Mouse (Mus musculus): Measurements from ENCODE around the gene Art4. TPM values are rescaled to one million over a fixed set of nuclear protein-coding genes. Genes with fewer than 3 reads are reported as not detected.
A peak's percentile ranks its signal among the peaks of the same experiment; 100 is the strongest.

Gene Art4
- polyA plus RNA-seq (2014; fragmentation: Nextera tagmentation; extraction: Ambion mirVana): 1.2 and 2.3 TPM in 2 replicates

GRCm38 (mm10) chr6:136857186-136857872 lies at the start of gene Art4:
Gene Art4 (minus strand): TSS chr6:136857733.
- peaks cover 8% of the 10 kb centered on the region; the same call in 1 of the 2 replicates for H3K4me1 ChIP-seq (ENCODE audit: control insufficient read depth, insufficient read depth, low read length)
- 63% methylated on average over 18 of the region's 18 CpGs for WGBS
- peak; percentile 33 for DNase-seq (ENCODE audit: low spot score)
- H3K9ac ChIP-seq (ENCODE audit: low read length): 0 out of 2 replicates have a peak within 1 kb of the TSS, but pooled peaks have one; percentile 14
- H3K4me2 ChIP-seq (ENCODE audit: low read depth, severe bottlenecking): no peak within 1 kb of the TSS
- H3K9me3 ChIP-seq (ENCODE audit: control insufficient read depth, low read length): no peaks in the 10 kb centered on the region
- no peak within 1 kb of the TSS for H3K27ac ChIP-seq (replicated peaks; ENCODE audit: low read depth, low read length)
- H3K4me3 ChIP-seq (ENCODE audit: low read depth, low read length): no peak within 1 kb of the TSS
- no peaks in the 10 kb centered on the region for H3K27me3 ChIP-seq (ENCODE audit: control insufficient read depth, insufficient read depth, low read length)
- no peak for ATAC-seq (ENCODE audit: insufficient number of reproducible peaks, low FRiP score, low TSS enrichment, low read depth)
- H3K36me3 ChIP-seq (ENCODE audit: control insufficient read depth, insufficient read depth, low read length): no peaks in the 10 kb centered on the region

- H3K27ac ChIP-seq (replicated peaks; ENCODE audit: low read depth, low read length): no peak overlapping the region
- H3K4me1 ChIP-seq (ENCODE audit: control insufficient read depth, insufficient read depth, low read length): no peaks in the 10 kb centered on the region
- ATAC-seq (ENCODE audit: insufficient number of reproducible peaks, low FRiP score, low TSS enrichment, low read depth) (no peak), DNase-seq (ENCODE audit: low spot score) (no peak)
- WGBS: 86% methylated on average over 10 of the region's 10 CpGs
- no peaks in the 10 kb centered on the region for H3K9me3 ChIP-seq (ENCODE audit: control insufficient read depth, low read length)
- H3K4me3 ChIP-seq (ENCODE audit: low read depth, low read length): no peak overlapping the region
- no peak overlapping the region for H3K9ac ChIP-seq (ENCODE audit: low read length)
- H3K27me3 ChIP-seq (ENCODE audit: control insufficient read depth, insufficient read depth, low read length): no peaks in the 10 kb centered on the region
- no peaks in the 10 kb centered on the region for H3K36me3 ChIP-seq (ENCODE audit: control insufficient read depth, insufficient read depth, low read length)
- H3K4me2 ChIP-seq (ENCODE audit: low read depth, severe bottlenecking): no peak overlapping the region
Measured at GRCm38 (mm10) chr6:136906937-136907293, 49.4 kb upstream of the Art4 start.

- H3K27ac ChIP-seq (replicated peaks; ENCODE audit: low read depth, low read length): no peak overlapping the region
- ATAC-seq (ENCODE audit: insufficient number of reproducible peaks, low FRiP score, low TSS enrichment, low read depth): no peak
- WGBS: 86% methylated on average over 19 of the region's 19 CpGs
Measured at GRCm38 (mm10) chr6:136906283-136906936, 48.9 kb upstream of the Art4 start.

GRCm38 (mm10) chr6:136903885-136904470 lies 46.4 kb upstream of the Art4 start:
- Histone ChIP-seq H3K27me3 (ENCODE audit: control insufficient read depth, insufficient read depth, low read length) (no peaks in the 10 kb centered on the region), H3K27ac (replicated peaks; ENCODE audit: low read depth, low read length) (no peak overlapping the region), H3K9me3 (ENCODE audit: control insufficient read depth, low read length) (no peaks in the 10 kb centered on the region), H3K4me3 (ENCODE audit: low read depth, low read length) (no peak overlapping the region), H3K4me1 (ENCODE audit: control insufficient read depth, insufficient read depth, low read length) (no peaks in the 10 kb centered on the region), H3K36me3 (ENCODE audit: control insufficient read depth, insufficient read depth, low read length) (no peaks in the 10 kb centered on the region), H3K4me2 (ENCODE audit: low read depth, severe bottlenecking) (no peak overlapping the region), H3K9ac (ENCODE audit: low read length) (no peak overlapping the region)
- WGBS: 74% methylated on average over 8 of the region's 8 CpGs
- DNase-seq (ENCODE audit: low spot score) (no peak), ATAC-seq (ENCODE audit: insufficient number of reproducible peaks, low FRiP score, low TSS enrichment, low read depth) (no peak)

More at GRCm38 (mm10) chr6:136906283-136906936, 48.9 kb upstream of the Art4 start:
- Histone ChIP-seq H3K4me2 (ENCODE audit: low read depth, severe bottlenecking) (no peak overlapping the region), H3K9ac (ENCODE audit: low read length) (no peak overlapping the region), H3K27me3 (ENCODE audit: control insufficient read depth, insufficient read depth, low read length) (no peaks in the 10 kb centered on the region), H3K36me3 (ENCODE audit: control insufficient read depth, insufficient read depth, low read length) (no peaks in the 10 kb centered on the region), H3K4me3 (ENCODE audit: low read depth, low read length) (no peak overlapping the region), H3K9me3 (ENCODE audit: control insufficient read depth, low read length) (no peaks in the 10 kb centered on the region), H3K4me1 (ENCODE audit: control insufficient read depth, insufficient read depth, low read length) (no peaks in the 10 kb centered on the region)
- no peak for DNase-seq (ENCODE audit: low spot score)

- no peak overlapping the region for H3K4me3 ChIP-seq (ENCODE audit: low read depth, low read length)
- no peak for DNase-seq (ENCODE audit: low spot score)
- WGBS: 93% methylated on average over 9 of the region's 9 CpGs
- no peaks in the 10 kb centered on the region for H3K27me3 ChIP-seq (ENCODE audit: control insufficient read depth, insufficient read depth, low read length)
- no peak overlapping the region for H3K4me2 ChIP-seq (ENCODE audit: low read depth, severe bottlenecking)
- ATAC-seq (ENCODE audit: insufficient number of reproducible peaks, low FRiP score, low TSS enrichment, low read depth): no peak
- no peaks in the 10 kb centered on the region for H3K36me3 ChIP-seq (ENCODE audit: control insufficient read depth, insufficient read depth, low read length)
- no peak overlapping the region for H3K27ac ChIP-seq (replicated peaks; ENCODE audit: low read depth, low read length)
- H3K9me3 ChIP-seq (ENCODE audit: control insufficient read depth, low read length): no peaks in the 10 kb centered on the region
- no peak overlapping the region for H3K9ac ChIP-seq (ENCODE audit: low read length)
- H3K4me1 ChIP-seq (ENCODE audit: control insufficient read depth, insufficient read depth, low read length): no peaks in the 10 kb centered on the region
Measured at GRCm38 (mm10) chr6:136902527-136902926, 45.0 kb upstream of the Art4 start.

GRCm38 (mm10) chr6:136901010-136901409 lies 43.5 kb upstream of the Art4 start:
- no peak for DNase-seq (ENCODE audit: low spot score)
- Histone ChIP-seq H3K9me3 (ENCODE audit: control insufficient read depth, low read length) (no peaks in the 10 kb centered on the region), H3K27ac (replicated peaks; ENCODE audit: low read depth, low read length) (no peak overlapping the region), H3K36me3 (ENCODE audit: control insufficient read depth, insufficient read depth, low read length) (no peaks in the 10 kb centered on the region), H3K27me3 (ENCODE audit: control insufficient read depth, insufficient read depth, low read length) (no peaks in the 10 kb centered on the region), H3K4me2 (ENCODE audit: low read depth, severe bottlenecking) (no peak overlapping the region), H3K9ac (ENCODE audit: low read length) (no peak overlapping the region), H3K4me1 (ENCODE audit: control insufficient read depth, insufficient read depth, low read length) (no peaks in the 10 kb centered on the region), H3K4me3 (ENCODE audit: low read depth, low read length) (no peak overlapping the region)
- WGBS: 65% methylated on average over 2 of the region's 2 CpGs
- ATAC-seq (ENCODE audit: insufficient number of reproducible peaks, low FRiP score, low TSS enrichment, low read depth): no peak

- Histone ChIP-seq H3K4me3 (ENCODE audit: low read depth, low read length) (no peak overlapping the region), H3K4me1 (ENCODE audit: control insufficient read depth, insufficient read depth, low read length) (no peaks in the 10 kb centered on the region), H3K27me3 (ENCODE audit: control insufficient read depth, insufficient read depth, low read length) (no peaks in the 10 kb centered on the region), H3K9ac (ENCODE audit: low read length) (no peak overlapping the region), H3K9me3 (ENCODE audit: control insufficient read depth, low read length) (no peaks in the 10 kb centered on the region), H3K4me2 (ENCODE audit: low read depth, severe bottlenecking) (no peak overlapping the region), H3K27ac (replicated peaks; ENCODE audit: low read depth, low read length) (no peak overlapping the region), H3K36me3 (ENCODE audit: control insufficient read depth, insufficient read depth, low read length) (no peaks in the 10 kb centered on the region)
- ATAC-seq (ENCODE audit: insufficient number of reproducible peaks, low FRiP score, low TSS enrichment, low read depth): no peak
- WGBS: 83% methylated on average over 4 of the region's 4 CpGs
- no peak for DNase-seq (ENCODE audit: low spot score)
Measured at GRCm38 (mm10) chr6:136900369-136901009, 43.0 kb upstream of the Art4 start.

GRCm38 (mm10) chr6:136898954-136899353 lies 41.4 kb upstream of the Art4 start:
- H3K36me3 ChIP-seq (ENCODE audit: control insufficient read depth, insufficient read depth, low read length): no peaks in the 10 kb centered on the region
- ATAC-seq (ENCODE audit: insufficient number of reproducible peaks, low FRiP score, low TSS enrichment, low read depth) (no peak), DNase-seq (ENCODE audit: low spot score) (no peak)
- H3K4me2 ChIP-seq (ENCODE audit: low read depth, severe bottlenecking): no peak overlapping the region
- H3K4me1 ChIP-seq (ENCODE audit: control insufficient read depth, insufficient read depth, low read length): no peaks in the 10 kb centered on the region
- WGBS: 80% methylated on average over 2 of the region's 2 CpGs
- H3K27me3 ChIP-seq (ENCODE audit: control insufficient read depth, insufficient read depth, low read length): no peaks in the 10 kb centered on the region
- no peak overlapping the region for H3K9ac ChIP-seq (ENCODE audit: low read length)
- no peaks in the 10 kb centered on the region for H3K9me3 ChIP-seq (ENCODE audit: control insufficient read depth, low read length)
- H3K4me3 ChIP-seq (ENCODE audit: low read depth, low read length): no peak overlapping the region
- H3K27ac ChIP-seq (replicated peaks; ENCODE audit: low read depth, low read length): no peak overlapping the region

Data from limb, embryonic 11.5 days (tissue).